Mouse (Mus musculus): ENCODE measurements around the gene Ntn4.

The Ntn4 gene

DNA sequence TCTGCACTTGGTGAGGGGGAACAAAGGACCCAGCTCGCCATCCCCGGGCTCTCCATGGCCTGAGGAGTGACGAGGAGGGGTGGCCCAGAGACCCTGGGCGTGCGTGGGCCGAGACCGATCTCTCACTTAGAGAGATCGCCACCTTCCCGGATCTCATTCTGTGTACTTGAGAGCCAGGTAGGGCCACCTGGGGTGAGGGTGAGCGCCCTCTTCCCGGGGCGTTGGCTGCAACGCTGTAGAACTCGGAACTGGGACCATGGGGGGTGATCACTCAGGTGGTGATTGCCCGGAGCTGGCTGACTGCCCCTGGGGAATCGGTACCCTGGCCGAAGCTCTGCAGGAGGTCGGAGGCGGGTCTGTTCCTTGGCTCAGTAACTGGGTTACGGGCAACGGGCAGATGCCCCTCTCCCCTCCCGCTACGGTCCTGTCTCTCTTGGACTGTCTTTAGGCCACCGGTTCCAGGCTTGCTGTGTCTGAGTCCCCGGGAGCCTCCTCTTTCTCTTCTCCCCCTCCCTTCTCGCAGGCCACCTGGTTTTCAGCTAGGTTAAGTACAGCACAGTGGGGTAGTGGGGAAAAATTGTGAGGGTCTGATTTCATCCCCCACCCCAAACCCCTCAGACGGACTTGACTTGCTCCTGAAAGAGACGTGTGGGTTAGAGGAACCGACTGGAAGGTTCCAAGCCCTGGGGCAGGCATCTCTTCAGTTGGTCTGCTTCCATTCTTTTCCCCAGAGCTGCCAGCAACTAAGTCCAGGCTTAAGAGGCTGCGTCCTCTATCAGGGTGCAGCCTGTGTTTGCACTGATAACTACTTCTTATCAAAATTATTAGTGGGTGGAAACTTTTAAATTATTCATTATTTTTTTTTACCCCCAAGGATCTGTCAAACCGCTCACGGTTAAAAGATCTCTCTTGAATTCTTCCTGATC is 1.6 kb downstream of the Ntn4 start:
- peak; percentile 90 to 91 for DNase-seq

DNA sequence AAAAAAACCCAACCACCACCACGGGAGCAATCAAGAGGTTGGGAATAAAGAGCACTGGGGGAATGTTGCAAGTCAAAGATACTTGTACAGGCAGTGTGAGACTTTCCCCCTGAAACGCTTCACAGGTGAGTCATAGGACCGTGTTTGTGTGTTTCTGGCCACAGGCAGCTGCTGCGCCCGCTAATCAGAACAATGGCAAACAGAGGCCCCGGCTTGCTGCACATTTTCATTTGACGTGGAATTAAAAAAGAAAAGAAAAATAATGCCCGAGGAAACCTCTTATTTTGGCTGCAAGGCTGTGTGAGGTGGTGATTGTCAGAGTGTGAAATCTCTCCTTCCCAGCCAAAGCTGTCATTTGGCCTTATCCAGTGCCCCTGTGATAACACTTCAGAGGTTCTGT is 2.4 kb downstream of the Ntn4 start:
- DNase-seq = peak; percentile 57 to 59

DNA sequence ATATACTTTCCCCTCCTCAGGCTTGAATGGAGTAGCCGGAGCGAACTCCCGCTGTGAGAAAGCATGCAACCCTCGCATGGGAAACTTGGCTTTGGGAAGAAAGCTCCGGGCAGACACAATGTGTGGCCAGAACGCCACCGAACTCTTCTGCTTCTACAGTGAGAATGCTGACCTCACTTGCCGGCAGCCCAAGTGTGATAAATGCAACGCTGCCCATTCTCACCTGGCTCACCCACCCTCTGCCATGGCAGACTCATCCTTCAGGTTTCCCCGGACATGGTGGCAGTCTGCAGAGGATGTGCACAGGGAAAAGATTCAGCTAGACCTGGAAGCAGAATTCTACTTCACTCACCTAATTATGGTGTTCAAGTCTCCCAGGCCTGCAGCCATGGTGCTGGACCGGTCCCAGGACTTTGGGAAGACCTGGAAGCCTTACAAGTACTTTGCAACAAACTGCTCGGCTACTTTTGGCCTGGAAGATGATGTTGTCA is 4.0 kb downstream of the Ntn4 start:
- DNase-seq = peak; percentile 61 to 72

DNA sequence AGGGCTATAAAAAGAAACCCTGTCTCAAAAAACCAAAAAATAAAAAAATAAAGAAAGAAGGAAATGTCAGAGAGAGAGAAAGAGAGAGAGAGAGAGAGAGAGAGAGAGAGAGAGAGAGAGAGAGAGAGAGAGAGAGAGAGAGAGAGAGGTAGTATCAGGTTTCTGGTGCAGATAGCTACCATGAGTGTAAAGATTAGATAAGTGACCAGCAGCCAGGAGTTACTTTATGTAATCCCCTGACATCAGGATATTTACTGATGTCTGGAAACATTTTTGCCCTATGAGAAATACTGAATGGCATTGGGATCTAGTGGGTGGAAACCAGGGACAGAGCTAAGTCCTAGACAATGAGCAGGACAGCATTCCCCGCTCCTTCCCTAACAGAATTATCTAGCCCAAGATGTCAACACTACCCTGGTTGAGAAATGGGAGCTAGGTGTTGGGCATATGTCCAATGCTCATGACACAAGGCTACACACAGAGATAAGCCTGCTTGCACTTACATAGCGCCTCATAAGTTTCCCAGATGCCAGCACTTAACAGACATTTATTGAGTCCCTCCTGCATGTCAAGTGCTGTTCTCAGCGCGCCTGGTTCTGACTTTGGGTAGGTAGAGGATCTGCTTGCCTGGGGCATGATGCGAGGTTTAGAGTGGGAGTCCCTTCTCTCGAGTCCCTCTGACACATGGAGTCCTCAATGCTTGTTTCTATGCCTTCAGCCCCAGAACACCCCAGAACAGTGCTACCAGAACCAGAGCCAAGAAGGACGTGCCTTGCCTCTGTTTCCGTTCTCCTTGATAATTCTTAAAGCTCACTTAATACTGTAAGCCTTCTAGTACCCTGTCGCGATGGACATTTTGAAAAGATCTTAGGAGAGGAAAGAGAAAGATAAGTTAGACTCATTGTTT is 7.4 kb downstream of the Ntn4 start:
- DNase-seq = no peak

DNA sequence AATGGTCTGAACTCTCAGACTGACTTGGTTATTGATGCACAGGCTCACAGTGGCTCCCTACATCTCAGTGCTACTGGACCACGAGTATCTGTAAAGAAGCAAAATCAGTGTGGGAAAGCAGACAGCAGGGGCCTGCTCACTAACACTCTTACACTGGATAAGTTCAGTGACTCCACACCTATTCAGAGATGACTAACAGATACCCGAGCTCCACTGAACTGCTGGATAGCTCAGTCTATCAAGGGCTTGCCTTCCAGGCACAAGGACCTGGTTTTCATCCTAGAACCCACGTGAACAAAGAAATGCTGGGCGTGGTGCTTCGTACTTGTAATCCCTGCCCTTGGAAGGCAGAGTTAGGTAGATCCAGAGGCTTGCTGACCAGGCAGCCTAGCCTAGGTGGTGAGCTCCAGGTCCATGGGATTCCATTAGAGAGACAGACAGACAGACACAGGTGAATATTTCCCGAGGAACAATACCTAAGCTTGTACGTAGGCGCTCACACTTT is 8.2 kb downstream of the Ntn4 start:
- no peak for DNase-seq

DNA sequence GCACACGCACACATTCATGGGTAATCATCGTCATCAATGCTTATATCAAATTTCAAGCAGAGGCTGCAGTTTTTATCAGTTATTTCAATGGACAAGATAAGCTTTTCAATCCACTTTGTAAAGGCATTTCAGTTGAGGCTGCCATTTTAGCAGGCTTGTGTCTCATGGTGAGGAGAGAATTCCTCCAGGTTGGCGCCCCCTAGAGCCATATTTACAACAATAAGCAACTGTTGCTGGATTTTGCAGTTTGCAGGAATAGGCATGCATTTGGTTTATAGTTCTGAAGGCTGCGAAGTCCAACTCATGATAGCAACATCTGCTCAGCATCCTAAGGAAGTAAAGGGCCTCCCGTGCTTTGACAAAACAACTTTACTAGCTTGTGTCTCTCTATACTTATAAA is 8.6 kb downstream of the Ntn4 start:
- no peak for DNase-seq

DNA sequence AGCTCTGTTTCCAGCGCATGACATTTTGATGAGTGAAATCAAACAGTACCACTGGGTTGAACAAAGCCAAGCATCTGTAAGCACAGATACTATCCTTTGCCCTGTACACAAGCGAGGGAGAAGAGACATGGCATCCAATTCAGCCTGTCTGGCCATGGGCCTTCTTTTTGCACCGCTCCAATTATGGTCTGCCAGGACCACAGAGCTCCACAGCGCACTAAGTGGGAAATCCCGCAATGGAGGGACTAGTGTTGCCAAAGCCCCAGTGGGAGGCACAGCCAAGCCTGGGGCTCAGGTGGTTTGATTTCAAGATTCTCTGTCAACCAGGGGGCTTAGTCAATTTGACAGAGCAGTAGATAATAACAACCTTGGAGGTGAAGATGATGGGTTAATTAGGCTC is 9.1 kb downstream of the Ntn4 start:
- peak; percentile 44 to 60 for DNase-seq

DNA sequence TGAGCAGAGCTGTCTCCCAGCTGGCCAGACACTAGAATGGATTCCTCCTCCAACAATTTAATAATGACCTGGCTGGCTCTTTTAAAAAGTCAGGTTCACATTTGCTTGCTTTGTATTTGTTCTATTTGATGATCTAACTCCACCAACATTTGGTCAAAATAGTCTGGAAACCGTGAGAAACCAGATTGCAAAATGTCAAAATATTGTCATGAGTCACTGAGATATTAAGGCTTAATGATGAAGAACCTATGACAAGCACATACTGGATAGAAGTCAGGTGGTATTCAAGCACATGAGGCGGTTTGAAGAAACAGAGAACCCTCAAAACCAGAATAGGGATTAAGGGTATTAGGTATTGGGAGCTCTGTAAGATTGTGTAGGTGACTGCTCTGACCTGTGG is 12.8 kb downstream of the Ntn4 start:
- no peak for DNase-seq

DNA sequence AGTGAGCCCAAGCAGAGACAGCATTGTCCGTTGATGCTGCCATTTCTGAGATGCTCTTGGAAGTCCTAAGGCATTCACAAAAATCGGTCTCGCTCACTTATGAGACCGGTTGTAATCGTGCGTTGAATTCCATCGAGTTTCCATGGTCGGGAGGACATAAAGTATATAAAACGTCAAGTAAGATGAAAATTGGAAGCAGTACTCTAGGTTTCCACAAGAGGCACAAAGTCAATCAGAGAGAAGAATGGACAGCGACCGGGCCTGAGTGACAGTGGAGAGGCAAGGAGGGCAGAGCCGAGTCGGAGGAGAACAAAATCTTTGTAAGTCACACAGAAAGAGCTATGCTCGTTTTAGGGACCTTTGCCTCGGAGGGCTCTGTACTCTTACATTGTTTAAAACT is 14.9 kb downstream of the Ntn4 start:
- DNase-seq = no peak

DNA sequence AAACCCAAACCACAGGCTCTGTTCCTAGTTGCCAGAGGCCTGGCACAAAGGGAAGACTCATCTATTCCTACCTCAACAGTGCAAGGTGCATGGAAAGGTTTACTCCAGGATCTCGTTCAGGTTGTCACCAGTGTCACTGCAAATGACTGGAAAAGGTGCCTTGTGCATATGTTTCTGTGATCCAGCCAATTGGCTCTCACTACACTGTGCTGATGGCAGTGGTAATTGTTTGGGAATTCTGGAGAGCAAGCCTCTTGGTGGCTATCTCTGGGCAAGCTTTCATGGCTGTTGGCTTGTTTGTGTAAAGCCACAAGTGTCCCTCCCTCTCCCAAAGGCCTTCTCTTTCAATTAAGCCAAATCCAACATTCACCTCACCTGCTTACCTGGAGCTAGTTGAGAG is 19.3 kb downstream of the Ntn4 start:
- peak; percentile 37 to 42 for DNase-seq

DNA sequence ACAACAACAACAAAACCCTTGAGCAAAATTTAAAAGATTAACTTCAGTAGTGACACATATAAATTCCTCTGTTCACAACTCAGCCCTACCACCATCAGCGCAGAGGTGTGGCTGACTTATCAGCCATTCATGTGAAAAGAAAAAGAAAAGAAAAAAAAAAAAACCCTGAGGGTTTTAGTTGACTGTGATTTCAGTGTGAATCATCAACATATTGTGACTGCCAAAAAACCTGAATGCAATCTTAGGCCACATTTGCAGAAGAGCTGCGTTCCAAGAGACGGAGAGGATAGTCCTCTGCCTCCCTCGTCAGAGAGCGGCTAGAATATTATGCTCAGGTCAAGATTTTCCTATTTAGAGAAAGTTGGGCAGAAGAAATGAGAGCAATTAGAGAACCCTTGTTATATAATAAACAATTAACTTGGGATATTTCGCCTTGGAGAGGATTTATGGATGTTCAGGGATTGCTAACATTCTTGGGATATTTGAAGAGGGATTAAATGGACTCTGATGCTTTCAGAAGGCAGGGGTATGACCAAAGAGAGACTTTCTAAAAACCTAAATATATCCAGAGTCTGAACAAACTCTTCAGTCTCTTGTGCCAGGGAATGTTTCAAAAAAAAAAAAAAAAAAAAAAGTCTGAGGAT is 21.0 kb downstream of the Ntn4 start:
- DNase-seq = no peak

DNA sequence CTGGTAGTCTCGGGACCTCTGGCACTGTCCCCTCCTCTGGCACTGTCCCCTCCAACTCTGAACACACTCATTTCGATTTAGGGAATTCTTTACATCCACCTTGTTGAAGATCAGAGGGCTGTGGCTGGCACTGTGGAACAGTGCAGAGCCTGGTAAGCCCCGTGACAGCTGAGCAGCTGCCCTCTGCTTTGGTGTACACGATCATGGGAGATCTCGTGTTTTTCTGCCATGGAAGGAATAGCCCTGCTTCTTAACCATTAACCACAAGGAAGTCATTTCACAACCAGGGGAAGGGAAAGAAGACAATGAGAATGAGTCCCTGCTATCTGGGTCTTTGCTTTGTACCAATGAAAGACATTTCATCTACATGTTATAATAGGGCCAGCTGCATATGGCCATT is 21.5 kb downstream of the Ntn4 start:
- no peak for DNase-seq

DNA sequence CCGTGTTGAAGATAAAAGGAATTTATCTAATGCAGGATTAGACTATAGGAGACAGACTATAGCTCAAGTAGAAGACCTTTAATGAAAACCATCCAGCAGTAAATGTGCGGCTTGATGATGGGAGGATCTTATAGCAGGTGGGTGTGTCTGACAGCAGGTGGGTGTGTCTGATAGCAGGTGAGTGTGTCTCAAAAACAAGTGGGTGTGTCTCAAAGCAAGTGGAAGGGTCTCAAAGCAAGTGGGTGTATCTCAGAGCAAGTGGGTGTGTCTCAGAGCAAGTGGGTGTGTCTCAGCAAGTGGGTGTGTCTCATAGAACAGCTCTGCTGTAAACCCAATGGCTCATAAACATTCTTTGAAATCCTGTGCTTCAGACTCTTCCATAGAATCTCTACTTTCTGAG is 25.7 kb downstream of the Ntn4 start:
- peak in 1 of 2 experiments; percentile 1 for DNase-seq

DNA sequence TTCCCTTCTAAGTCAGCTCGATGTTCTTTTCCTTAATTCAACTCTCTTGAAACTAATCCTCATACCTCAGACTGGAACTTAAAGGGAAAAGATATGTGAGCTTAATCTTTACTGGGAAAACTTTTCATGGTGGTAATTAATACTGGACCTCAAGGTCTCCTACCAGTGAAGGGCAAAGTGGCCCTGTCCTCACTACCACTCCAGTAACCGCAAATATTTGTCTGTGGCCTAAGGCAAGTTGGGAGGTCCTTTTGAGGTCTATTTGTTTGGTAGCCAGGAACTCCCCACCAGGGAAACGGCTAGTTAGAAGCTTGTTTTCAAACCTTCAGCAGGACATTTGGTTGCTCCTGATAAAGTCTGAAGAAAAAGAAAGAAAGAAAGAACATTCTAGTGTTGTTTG is 26.5 kb downstream of the Ntn4 start:
- peak in 1 of 2 experiments; percentile 0 for DNase-seq

DNA sequence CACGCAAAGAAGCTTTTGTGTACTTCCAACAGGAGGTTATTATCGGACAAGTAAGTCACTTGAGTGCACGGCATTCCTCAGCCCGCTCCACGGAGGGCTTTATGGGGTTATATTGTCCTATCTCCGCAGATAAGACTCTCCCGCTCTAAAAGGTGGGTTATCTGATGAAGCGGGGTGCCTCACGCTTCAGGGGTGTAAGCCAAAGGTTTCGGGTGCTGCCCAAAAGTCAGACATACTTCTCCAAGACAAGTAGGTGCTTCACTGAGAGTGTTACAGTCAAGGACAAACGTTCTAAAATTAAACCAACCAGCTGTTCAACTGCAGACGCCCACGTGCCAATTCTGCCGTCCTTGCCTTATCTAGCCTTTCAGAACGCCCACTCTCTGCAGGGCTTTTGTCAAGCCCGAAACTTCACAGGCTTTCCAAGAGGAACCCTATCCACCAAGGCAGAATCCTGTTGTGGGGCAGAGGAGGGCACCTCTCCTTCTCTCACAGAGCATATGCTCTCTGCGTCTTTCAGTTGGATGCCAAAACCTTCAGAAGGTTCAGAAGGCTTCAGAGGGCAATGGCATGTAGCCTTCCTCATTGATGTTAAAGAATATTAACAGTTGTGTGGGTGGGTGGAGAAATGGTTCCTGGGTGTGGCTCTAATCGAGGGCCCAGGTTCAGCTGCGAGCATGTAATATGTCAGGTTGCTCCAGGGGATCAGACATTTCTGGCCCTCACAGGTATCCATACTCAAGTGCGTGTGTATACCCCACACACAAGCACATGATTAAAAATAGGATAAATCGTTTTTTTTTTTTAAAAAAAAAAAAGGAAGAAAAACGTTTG is 32.4 kb downstream of the Ntn4 start:
- no peak for DNase-seq

DNA sequence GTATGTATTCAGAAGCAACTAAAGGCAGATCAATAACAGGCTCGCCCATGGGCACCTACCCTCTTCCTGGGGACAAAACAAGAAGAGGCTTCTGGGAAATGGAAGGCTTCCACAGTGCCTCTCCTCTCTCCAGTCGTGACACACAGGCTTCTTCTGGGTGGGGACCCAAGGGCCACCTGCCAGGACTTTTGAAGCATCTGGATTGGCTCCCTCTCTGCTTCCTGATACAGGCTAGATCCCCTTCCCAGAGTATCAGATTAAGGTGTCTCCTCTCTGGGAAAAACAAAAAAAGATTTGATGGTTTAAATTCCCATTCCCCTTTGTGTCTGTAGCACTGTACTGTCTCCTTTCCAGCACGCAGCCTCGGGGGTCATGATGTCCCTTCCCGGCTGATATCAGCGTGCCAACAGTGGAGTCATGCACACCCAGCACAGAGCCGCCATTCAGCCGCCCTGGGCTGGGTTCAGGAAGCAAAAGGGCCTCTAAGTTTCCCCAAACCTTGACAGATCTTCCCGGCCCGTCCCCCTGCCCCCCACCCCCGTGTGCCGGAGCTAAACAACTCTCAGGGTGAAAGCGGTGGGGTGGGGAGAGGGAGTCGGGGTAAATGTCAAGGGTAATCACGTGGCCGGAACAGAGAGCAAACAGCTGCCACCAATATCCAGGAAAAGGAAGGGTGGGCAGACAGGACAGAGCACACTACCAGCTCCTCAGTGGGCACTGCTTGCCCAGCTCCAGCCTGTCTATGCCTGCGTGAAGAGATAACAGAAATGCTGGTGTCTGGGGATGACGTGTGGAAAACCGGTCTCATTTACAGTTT is 38.9 kb downstream of the Ntn4 start:
- peak in 1 of 2 experiments; percentile 31 for DNase-seq

DNA sequence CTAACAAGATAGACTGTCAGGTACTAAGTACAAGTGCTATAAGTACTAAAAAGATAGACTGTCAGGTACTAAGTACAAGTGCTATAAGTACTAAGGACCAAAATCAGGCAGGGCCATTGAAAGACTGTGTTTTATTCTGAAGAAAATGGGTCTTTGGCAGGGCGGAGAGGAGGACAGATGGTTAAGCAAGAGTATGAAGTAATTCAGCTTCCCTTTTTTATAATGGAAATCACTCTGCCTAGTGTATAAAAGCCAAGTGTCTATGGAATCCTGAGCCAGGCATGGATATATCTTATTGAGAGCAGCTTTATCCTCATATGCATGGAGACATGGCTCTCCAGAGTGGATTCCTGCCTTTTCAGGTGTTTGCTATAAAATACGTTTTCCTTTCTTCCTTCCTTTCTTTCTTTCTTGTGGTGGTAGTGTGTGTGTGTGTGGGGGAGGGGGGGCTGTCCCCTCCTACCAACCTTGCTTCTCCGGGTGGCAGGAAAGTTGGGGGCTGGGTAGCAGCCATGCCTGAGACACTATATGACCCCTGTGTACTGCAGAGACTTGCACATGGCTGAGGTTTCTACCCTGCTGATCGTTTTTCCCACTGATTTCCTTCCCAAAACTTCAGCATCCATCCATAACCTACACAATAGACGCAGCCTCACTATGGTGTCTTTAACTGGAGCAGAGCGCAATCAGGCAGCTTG is 40.3 kb downstream of the Ntn4 start:
- DNase-seq = peak in 1 of 2 experiments; percentile 44

DNA sequence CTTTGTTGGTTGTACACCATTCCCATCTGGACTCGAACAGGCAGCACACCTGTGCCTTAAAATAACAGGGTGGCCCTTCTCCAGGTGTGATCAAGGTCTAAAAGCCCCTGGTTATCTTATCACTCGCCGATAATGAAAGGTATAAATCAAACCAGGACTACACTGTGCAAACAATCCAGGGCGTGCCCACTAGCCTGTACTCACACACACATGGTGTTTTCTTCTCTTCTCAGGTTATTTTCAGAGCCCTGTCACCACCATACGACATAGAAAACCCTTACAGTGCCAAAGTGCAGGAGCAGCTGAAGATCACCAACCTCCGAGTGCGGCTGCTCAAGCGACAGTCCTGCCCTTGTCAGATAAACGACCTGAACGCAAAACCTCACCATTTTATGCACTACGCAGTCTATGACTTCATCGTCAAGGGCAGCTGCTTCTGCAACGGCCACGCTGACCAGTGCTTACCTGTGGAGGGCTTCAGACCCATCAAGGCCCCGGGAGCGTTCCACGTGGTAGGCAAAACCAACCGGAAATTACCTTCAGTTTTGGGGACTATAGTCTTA is 41.8 kb downstream of the Ntn4 start:
- DNase-seq = no peak

DNA sequence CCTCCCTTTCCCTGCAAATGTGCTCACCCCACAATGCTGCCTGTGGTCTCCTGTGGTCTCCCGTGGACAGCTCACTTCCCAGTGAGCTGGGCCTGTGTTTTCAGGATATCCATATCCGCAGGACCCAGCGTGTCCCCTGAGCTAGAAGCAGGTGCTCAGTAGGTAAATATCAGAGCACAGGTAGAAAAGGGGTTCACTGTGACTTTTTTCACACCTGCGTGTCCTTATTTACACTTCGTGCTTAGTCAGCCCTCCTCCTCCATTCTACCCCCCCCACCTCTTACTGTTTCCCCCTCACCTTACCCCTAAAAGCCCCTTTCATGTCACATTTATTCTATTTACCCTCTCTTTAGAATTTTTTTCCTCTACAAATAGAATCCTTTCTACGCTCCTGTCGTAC is 42.7 kb downstream of the Ntn4 start:
- no peak for DNase-seq

DNA sequence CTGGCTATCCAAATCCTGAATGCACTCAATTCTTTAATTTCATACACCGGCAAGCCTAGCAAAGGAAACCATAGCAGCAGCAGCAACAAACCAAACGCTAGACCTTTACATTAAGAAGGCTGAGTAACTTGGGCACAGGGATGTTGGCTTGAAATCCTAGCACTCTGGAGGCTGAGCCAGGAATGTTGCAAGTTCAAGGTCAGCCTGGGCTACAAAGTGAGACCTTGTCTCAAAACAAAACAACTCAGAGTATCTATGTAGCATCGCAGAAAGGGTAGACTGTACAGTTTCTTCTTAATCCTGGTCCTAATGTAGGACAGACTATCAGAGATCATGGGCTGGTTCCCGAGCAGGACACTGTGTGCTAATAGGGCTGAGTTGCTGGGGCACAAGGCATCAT is 43.4 kb downstream of the Ntn4 start:
- no peak for DNase-seq
